Mouse (Mus musculus) regulatory T cell (primary cell): ENCODE data around the gene Man2a2.
"Not testable (repeated sequence)": the region's sequence is repeated elsewhere in the genome, so short reads cannot be mapped to it uniquely, and the experiment has no call there.

Experiments used
- in situ Hi-C: fragments of 300-600 bp; cut with MboI, MseI; formaldehyde crosslinking; loops from one replicate; pipeline ENCODE4 v1.15.1; 2025; ENCODE audit warnings: high pct_unique_total_duplicates

Man2a2 gene

DNA sequence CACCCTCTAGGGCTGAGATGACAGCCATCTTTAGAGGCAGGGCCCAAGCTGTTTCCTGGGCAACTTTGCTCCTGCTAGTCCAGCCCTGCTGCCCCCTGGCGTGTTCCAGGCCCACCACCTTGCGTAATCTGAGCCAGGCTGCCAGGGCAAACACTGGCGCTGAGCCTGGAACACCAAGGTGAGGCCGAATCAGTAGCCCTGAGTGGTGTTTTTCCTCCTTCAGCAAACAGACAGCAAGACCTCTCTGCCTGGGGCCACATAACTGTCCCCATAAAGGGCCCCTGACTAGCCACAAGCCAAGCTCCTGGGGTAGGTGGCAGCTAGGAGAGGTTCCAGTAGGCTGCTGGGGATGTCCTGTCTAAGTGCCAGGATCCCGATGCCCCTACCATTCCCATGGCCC lies 28.9 kb upstream of the Man2a2 start:
- in situ Hi-C loops: no loop called here

DNA sequence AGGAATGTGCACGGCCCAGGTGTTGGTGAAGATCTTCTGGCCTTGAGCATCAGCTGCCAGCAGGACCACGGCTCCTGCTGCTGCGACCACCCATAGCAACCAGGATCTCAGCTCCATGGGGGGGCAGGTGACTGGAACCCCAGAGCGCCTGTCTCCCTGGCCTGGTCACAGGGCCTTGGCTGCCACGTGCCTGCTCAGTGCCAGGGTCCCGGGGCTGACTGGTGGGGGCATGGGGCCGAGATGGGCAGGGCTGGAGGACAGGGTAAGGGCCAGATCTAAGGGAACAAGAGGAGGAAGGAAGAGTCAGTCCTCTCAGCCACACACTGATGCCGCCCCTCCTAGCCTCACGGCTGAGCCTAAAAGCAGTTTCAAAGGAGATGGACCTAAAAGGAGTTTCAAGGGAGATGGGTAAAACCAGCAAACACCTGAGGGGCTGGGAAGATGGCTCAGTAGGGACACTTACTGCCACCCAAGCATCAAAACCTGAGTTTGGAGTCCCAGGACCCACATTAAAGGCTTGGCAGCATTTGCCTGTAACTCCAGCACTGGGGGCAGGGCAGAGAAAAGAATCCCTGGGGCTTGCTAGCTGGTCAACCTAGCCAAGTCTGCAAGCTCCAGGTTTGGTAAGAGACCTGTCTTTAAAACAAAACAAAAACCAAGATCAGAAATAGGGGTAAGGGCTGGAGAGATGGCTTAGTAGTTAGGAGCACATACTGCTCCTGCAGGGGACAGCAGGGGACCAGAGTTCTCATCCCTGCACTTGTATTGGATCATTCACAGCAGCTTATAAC lies 27.7 kb upstream of the Man2a2 start:
- in situ Hi-C loops: no loop called here

DNA sequence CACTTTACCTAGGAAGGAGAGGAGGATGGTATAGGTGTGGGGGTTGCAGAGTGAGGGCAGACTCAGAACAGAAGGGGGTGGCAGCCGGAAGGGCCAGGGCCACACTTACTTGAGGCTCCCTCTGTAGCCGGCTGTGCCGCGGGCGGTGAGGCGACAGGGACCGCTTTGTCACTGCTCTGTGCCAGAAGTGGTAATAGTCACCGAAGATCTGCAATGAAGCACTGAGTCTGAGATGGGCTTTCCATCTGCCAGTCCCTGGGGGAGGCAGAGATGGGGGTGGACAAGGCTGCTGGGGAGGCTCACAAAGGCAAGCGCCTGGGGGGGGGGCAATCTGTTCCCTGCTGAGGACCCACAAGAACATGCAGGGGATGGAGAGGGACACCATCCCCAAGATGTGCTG lies 26.8 kb upstream of the Man2a2 start:
- in situ Hi-C loops: no loop called here

DNA sequence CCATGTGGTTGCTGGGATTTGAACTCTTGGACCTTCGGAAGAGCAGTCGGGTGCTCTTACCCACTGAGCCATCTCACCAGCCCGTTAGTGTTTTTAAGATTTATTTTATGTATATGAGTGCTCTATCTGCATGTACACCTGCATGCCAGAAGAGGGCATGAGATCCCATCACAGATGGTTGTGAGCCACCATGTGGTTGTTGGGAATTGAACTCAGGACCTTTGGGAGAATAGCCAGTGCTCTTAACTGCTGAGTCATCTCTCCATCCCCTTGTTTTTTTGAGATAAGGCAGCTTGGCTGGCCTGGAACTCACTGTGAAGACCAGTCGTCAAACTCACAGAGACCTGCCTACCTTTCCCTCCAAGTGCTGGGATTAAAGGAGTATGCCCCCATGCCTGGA lies 25.3 kb upstream of the Man2a2 start:
- in situ Hi-C loops: not testable (repeated sequence)

DNA sequence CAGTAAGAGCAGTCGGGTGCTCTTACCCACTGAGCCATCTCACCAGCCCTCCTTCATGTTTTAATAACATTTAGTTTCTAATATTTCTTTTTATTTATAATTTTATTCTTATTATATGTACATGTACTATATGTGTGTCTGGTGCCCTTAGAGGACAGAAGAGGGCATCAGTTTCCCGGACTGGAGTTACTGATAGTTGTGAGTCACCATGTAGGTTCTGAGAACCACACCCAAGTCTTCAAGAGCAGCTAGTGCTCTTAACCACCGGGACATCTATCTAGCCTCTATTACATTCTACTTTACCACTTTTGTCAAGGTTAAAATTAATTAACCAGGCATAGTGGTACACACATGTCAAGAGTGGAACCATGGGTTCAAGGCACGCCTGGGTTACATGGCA lies 23.4 kb upstream of the Man2a2 start:
- in situ Hi-C loops: loop anchor here (5.0 kb wide), 2 partner anchors 38 to 98 kb away; no protein-coding TSS in a partner anchor

DNA sequence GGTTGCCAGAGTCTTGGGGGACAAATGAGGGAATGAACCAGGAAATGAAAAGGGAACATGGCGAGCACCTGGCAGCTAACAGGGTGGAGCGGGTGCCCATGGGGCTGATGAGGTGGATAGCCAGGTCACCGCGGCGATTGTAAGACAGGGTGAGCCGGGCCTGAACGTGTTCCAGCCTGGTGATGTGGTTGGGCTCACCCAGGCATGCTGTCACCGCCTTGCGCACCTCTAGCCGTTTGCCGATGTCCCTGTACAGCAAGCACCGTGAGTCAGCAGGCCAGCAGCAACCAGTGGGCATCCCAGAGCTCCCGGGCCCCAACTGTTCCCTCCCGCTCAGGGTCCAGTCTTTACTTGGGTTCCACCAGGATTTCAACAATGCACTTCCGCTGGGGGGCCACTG lies 20.9 kb upstream of the Man2a2 start:
- in situ Hi-C loops: loop anchor here (5.0 kb wide), 2 partner anchors 40 to 100 kb away; no protein-coding TSS in a partner anchor

DNA sequence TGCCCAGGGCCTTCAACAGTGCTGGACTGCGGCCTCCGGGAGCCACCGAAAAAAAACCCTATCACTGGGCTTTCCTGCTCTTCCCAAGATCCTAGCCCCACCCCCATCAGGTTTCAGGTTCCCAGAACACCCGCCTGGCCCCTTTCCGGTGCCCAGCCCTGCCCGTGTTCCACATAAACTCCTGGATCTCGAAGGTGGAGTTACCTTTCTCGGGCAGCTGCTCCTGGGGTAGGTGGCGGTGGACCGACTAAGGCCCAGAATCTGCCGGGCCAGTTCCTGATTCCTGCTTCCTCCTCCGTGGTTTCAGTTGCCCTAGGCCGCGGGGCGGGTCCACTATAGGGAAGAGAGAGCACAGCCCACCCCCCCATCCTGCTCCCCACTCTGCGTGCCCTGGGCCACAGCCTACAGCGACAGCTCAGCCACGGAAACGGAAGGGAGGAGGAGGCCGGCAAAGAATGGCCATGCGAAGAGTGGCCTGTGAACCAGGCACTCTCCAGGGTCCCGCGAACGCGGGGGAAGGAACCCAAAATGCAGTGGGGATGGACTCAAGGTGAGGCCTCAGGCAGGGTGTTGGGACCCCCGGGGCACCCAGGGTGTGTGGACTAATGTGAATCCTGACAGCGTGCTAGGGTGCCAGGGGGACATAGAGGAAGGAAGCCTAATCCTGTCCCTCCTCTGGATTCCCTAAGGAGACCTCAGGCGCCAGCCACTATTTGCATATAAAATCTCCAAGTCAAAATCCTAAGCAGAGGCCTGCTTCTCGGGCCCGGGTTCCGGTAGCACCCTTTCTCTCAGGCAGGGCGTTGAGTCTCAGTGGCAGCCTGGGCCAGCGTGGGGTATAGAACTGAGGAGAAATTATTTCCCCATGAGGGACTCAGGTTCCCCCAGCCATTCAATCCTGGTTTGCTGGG lies 16.7 kb upstream of the Man2a2 start, which contains the start of gene Fes:
Gene Fes, minus strand, starts transcription at position 314 of the 911 bp plus-strand sequence.
- in situ Hi-C loops: loop anchor here (5.0 kb wide), 2 partner anchors 84 to 194 kb away; no protein-coding TSS in a partner anchor

DNA sequence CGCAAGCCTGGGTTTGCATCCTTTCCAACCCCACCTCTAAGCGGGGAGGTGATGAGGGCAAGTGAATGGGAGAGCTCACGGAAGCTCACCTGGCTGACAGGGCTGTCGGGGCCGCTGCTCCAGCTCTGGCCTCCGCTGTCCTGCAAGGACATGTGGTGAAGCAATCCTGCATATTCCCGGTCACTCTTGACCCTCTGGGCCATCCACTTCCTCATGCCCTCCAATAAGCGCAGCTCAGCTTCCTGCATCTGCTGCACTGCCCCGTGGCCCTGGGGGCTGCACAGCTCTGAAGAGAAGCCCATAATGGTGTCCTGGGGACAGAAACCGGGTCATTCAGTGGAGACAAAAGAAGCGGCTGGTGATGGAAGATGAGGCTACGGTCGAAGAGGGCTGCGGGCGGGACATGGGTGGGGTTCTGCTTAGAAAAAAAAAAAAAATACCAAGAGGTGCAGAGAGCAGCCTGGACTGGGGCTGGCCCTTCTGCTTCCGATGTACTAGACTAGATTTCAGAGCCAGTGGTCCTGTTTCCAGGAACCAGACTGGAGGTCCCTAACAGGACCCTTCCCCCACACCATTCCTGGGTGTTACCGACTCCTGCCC lies 16.0 kb upstream of the Man2a2 start:
- in situ Hi-C loops: loop anchor here (5.0 kb wide), 2 partner anchors 85 to 195 kb away; no protein-coding TSS in a partner anchor

DNA sequence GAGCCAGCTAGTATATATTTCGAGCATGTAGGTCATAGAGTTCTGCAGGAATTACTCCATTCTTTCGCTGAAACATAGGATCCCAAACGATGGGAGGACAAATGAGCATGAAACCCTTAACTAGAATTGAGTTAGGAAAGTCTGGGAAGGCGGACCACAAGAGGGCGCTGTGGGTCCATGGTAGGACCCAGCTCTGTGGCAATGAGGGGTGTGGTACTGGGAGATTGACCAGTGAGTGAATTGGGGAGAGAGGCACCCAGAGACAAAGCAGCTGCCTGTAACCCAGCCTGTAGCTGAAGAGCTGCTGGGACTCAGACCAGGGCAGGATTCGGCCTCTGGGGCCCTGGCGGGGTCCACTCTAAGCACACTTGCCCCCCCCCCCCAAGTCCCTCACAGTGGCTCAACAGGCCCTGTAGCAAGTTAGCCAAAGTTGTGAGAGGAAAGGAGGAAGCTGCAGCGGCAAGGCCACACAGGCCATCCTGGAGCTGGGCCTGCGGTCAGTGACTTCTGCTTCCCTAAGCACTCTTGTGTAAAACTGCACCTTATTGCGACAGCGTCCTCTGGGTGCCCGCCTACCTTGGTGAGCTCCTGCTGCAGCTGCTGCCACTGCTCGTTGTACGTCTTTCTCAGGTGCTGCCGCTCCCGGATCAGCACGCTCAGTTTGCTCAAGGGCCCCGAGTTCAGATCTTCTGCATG lies 15.2 kb upstream of the Man2a2 start:
- in situ Hi-C loops: loop anchor here (5.0 kb wide), 2 partner anchors 86 to 196 kb away; no protein-coding TSS in a partner anchor

DNA sequence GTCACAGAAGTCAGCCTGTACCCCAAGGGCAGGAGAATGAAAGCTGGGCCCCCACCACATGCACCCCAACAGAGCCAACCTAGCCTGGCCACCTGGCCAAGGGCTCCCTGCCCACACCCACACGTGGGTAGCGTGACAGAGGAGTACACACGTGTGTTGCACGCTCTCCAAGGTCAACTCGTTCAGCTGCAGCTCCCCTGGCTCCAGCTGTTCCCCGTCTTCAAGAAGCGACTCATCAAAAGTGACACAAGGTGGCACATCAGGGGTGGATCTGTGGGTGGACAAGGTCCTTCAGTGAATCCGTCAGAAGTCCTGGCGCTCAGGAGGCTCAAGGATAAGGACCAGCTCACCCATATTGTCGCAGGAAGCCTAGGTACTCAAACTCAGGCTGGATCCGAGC lies 11.7 kb upstream of the Man2a2 start:
- in situ Hi-C loops: no loop called here

DNA sequence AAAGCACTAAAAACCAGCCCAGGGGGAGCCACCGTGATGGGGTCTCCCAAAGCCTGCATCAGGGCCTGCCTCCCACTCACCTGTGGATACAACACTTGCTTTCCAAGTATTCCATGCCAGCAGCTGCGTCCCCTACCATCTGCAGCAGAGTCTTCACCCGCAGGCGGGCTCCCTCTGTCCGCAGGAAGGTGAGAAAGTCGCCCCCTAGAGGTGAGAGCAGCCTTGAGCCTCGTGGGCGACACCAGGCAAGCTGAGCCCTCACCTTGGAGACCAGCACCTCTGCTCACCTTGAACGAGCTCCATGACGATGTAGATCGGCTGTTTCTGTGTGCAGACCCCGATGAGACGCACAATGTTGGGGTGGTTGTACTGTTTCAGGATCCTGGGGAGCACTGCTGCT lies 8.4 kb upstream of the Man2a2 start:
- in situ Hi-C loops: loop anchor here (5.0 kb wide), 1 partner anchor 37 kb away; the partner anchor contains the start of genes Hddc3 and Unc45a

DNA sequence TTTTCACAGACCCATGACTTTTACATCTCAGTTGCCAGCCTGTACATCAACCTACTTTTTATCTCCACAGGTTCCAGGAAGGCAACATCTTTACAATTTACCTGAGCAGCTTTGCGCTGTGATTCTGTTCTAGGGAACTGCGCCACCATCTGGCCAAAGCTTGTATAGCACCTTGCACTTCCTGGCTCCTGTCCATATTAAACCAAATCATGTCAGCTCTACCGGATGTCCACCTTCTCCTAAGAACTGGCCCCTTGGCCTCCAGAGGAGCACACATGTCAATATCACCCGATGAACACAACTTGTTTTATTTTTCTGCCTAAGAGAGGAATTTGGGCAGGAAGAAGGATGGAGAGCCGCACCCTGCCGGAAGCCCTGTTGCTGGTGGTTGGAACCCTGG lies 6.3 kb upstream of the Man2a2 start:
- in situ Hi-C loops: loop anchor here (5.0 kb wide), 1 partner anchor 35 kb away; the partner anchor contains the start of genes Hddc3 and Unc45a

DNA sequence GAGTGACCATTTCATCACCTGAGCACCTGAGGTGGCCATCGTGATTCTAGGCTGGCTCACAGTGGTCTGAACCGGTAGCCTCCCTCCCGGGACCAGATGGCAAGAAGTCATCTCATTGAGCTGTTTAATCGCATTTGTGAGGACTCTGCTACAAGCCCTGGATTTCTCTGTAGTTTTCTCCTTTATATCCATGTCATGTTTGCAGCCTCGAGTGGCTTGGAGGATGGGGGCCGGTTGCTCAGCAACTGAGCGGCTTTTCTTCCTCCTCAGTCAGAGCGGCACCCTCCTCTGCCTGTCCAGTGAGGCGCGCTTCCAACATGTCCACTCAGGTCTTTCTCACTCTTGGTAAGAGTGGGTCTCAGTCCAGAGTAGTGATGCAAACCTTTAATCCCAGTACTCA lies 5.0 kb upstream of the Man2a2 start:
- in situ Hi-C loops: loop anchor here (5.0 kb wide), 1 partner anchor 34 kb away; the partner anchor contains the start of genes Hddc3 and Unc45a

DNA sequence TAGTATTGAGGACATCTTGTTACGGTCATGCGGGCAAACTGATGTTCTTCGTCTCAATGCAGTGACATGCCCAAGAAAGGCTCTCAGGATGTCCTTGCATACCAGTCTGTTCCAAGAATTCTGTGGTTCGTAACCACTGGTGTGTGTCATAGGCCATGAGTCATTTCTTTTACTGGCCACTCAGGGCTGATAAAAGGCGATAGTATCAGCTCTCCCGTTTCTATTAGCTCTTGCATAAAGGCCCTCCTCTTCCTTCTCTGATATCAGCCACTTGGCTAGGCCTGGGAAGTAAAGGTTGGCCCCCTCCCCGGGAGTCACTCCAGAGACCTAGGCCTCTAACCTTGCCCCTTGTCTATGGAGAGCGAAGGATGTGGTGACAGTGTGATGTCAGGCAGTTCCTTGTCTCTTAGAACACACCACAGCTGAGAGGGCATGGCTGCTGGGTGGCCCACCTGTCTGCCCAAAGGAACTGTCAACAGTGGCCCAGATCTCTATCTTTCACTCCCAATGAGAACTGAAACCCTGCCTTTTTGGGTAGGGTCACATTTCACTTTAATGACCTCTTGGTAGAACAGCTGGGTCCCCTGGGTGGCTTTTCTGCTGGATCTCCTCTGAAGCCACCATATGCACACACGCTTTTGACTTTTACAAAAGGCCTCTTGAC lies 4.3 kb upstream of the Man2a2 start:
- in situ Hi-C loops: loop anchor here (5.0 kb wide), 1 partner anchor 33 kb away; the partner anchor contains the start of genes Hddc3 and Unc45a

DNA sequence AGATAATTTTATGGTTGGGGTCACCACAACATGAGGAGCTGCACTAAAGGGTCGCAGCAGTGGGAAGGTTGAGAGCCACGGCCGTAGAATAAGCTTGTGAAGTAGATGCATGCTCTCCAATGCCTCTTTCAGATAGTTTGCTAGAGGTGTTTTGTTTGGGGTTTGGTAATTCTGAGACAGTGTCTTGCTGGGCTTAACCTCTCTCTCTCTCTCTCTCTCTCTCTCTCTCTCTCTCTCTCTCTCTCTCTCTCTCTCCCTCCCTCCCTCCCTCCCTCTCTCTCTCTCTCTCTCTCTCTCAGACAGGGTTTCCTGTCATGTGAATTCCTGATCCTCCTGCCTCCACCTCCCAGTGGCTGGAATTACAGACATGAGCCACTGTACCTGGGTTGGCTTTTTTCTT lies 3.6 kb upstream of the Man2a2 start:
- in situ Hi-C loops: loop anchor here (5.0 kb wide), 1 partner anchor 32 kb away; the partner anchor contains the start of genes Hddc3 and Unc45a

DNA sequence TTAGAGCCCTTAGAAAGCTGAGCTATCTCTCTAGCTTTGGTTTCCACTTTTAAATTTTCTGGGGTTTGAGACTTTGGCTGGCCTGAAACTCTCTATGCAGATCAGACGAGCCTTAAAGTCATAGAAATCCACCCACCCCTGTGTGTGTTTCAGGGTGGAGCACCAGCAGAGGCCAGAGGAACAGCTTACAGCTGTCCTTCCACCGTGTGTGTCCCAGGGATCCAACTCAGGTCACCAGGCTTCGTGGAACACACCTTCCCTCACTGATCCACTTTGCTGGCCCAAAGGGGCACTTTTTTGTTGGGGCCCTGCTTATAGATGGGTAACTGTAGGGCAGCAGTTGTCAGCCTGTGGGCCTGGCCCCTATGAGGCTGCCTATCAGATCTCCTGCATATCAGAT lies 3.1 kb upstream of the Man2a2 start:
- in situ Hi-C loops: no loop called here

DNA sequence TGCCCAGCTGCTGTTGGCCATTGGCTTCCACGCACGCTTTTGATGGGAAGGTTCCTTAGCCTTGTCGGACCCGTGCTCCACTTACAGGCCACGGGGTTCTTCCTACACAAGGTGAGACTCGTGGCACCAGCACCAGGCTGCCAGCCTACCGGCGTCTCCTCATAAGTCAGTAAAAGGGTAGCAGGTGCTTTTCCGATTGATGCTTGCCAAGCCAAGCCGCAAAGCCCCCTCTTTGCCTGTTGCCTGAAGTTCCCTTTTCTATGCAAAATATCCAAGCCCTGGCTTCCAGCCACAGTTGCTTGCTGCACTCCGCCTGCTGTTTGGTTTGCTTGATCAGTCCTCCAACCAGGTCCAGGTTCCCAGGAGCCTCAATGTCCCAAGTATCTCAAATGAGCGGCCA lies 2.7 kb upstream of the Man2a2 start:
- in situ Hi-C loops: no loop called here

DNA sequence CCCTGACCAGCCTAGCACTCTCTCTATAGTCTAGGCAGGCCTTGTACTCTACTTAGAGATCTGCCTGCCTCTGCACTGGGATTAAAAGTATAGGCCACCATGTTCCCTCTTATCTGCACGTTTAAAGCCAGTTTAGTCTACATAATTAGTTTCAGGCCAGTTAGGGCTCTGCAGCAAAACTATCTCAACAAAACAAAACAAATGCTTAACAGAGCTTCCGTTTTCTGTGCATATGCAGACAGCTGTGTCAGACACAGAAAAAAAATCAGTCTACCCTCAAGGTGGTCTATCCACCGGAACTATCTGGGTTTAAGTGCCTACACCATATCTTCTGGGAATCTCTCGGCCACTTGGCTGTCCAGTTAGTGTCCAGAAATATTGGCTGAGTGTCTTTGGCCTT lies 2.2 kb upstream of the Man2a2 start:
- in situ Hi-C loops: no loop called here

DNA sequence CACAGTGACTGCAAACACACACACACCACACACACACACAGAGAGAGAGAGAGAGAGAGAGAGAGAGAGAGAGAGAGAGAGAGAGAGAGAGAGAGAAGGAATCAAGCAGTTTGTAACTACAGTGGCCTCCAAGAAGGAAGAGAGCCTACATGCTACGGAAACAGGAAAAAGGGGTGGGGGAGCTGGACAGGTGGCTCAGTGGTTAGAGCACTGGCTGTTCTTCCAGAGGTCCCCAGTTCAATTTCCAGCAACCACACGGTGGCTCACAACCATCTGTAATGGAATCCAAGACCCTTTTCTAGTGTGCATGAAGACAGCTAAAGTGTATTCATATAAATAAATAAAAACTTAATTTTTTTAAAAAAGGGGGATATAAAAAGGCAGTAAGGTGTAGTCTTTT lies 1.5 kb upstream of the Man2a2 start:
- in situ Hi-C loops: no loop called here

DNA sequence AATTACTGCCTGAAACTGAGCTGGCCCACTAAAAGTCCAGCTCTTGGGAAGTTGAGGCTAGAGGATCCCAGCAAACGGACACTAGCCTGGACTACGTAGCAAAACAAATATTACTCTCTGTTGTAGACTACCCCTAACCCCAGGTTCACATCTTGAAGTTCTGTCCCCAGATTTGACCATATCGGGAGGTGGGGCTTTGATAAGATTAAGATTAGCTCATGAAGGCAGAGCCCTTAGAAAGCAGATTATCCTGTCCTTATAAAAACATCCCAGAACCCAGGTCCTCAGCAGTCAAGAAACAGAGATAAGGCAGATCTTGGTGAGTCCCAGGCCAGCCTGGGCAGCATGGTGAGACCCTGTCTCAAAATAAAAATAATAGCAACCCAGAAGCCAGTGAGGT lies 991 bp upstream of the Man2a2 start:
- in situ Hi-C loops: no loop called here
